Mouse (Mus musculus) kidney, adult 10 weeks (tissue): ENCODE measurements around the gene 4933428G20Rik. TPM values are rescaled to one million over a fixed set of nuclear protein-coding genes. Genes with fewer than 3 reads are reported as not detected.

Source experiments
- polyA plus RNA-seq: library from polyadenylated mRNA; stranded (reverse); fragments of 350-450 nt; fragmentation: Illumina TruSeq; extraction: RNeasy Lipid Tissue Mini Kit (QIAGEN cat#74804); gene quantifications from one replicate; pipeline ENCODE4 v1.2.3, GENCODE M21; 2014; ENCODE audit warnings: low read depth, low replicate concordance

Gene 4933428G20Rik
- polyA plus RNA-seq, result not detected

DNA sequence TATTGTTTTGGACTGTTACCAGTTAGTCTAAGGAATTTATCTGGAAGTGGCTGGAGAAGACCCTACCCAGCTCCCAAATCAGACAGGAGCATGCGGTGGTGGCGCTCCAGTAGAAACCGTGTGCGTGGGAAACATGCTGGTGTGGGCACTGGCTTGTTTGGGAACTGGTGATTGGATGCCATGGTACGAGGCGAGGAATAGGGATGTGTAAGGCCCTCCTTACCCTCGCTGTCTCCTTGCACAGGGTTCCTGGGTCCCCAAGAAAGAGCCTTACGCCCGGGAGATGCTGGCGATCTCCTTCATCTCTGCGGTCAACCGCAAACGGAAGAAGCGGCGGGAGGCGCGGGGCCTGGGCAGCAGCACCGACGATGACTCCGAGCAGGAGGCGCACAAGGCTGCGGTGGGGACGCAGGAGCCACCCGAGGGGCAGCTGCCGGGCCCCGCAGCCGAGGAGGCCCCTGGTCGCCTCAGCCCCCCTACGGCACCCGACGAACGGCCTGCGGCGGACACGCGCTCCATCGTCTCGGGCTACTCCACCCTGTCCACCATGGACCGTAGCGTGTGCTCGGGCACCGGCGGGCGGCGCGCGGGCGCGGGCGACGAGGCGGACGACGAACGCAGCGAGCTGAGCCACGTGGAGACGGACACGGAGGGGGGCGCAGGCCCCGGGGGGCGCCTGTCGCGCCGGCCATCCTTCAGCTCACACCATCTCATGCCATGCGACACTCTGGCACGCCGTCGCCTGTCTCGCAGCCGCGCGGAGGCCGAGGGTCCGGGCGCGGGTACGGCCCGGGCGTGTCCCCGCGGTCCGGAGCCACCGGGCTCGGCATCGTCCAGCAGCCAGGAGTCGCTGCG, at the start of gene 4933428G20Rik:
Gene 4933428G20Rik, minus strand, starts transcription at position 476 of the 855 bp plus-strand sequence.

Other genes with a start within 250 kb of the 4933428G20Rik start
- gene Npepps, start 219.7 kb downstream of the 4933428G20Rik start, polyA plus RNA-seq, result 90.2 TPM
- 47.2 TPM for gene Mrpl45, start 184.6 kb downstream of the 4933428G20Rik start, polyA plus RNA-seq
- gene Gpr179, start 148.3 kb downstream of the 4933428G20Rik start, polyA plus RNA-seq, result 0.04 TPM
- gene Socs7, start 137.8 kb downstream of the 4933428G20Rik start, polyA plus RNA-seq, result 9.5 TPM
- gene Arhgap23, start 84.8 kb downstream of the 4933428G20Rik start, polyA plus RNA-seq, result 1.4 TPM
- gene Srcin1, start 75.8 kb upstream of the 4933428G20Rik start, polyA plus RNA-seq, result 0.77 TPM
- not detected for gene Epop, start 129.4 kb upstream of the 4933428G20Rik start, polyA plus RNA-seq
- gene Mllt6, start 163.1 kb upstream of the 4933428G20Rik start, polyA plus RNA-seq, result 4.9 TPM
- 12.9 TPM for gene Cisd3, start 185.5 kb upstream of the 4933428G20Rik start, polyA plus RNA-seq
- 2.9 TPM for gene Pcgf2, start 200.2 kb upstream of the 4933428G20Rik start, polyA plus RNA-seq
- 7.2 TPM for gene Psmb3, start 203.1 kb upstream of the 4933428G20Rik start, polyA plus RNA-seq
- 4.6 TPM for gene Pip4k2b, start 244.4 kb upstream of the 4933428G20Rik start, polyA plus RNA-seq